Mouse (Mus musculus): ENCODE results near the gene Plp2. TPM values are rescaled to one million over a fixed set of nuclear protein-coding genes. Genes with fewer than 3 reads are reported as not detected.

Plp2 gene
- polyA plus RNA-seq, 1 experiment from 2014 or later = 238 TPM

Other genes starting within 250 kb of the Plp2 start
- gene Foxp3, start 97.7 kb downstream of the Plp2 start, polyA plus RNA-seq (2014; fragmentation: Nextera tagmentation; extraction: Ambion mirVana) = 0.05 TPM in 1 of 2 replicates, not detected in the other
- gene Ppp1r3f, start 97.1 kb downstream of the Plp2 start, polyA plus RNA-seq (2014; fragmentation: Nextera tagmentation; extraction: Ambion mirVana) = 1.4 and 2.2 TPM in 2 replicates
- 28.0 and 29.7 TPM in 2 replicates for gene Ccdc22, start 65.9 kb downstream of the Plp2 start, polyA plus RNA-seq (2014; fragmentation: Nextera tagmentation; extraction: Ambion mirVana)
- gene Cacna1f, start 64.3 kb downstream of the Plp2 start, polyA plus RNA-seq (2014; fragmentation: Nextera tagmentation; extraction: Ambion mirVana) = 0.04 TPM in 1 of 2 replicates, not detected in the other
- gene Syp, start 32.9 kb downstream of the Plp2 start, polyA plus RNA-seq (2014; fragmentation: Nextera tagmentation; extraction: Ambion mirVana) = 3.1 and 3.9 TPM in 2 replicates
- gene Prickle3, start 14.1 kb downstream of the Plp2 start, polyA plus RNA-seq (2014; fragmentation: Nextera tagmentation; extraction: Ambion mirVana) = 6.5 and 8.2 TPM in 2 replicates
- 0.39 and 0.57 TPM in 2 replicates for gene Magix, start 9.9 kb upstream of the Plp2 start, polyA plus RNA-seq (2014; fragmentation: Nextera tagmentation; extraction: Ambion mirVana)
- 33.6 and 38.0 TPM in 2 replicates for gene Gpkow, start 25.7 kb upstream of the Plp2 start, polyA plus RNA-seq (2014; fragmentation: Nextera tagmentation; extraction: Ambion mirVana)
- 21.5 and 24.9 TPM in 2 replicates for gene Wdr45, start 42.9 kb upstream of the Plp2 start, polyA plus RNA-seq (2014; fragmentation: Nextera tagmentation; extraction: Ambion mirVana)
- 0.42 TPM in 1 of 2 replicates, not detected in the other for gene Gm45208, start 50.9 kb upstream of the Plp2 start, polyA plus RNA-seq (2014; fragmentation: Nextera tagmentation; extraction: Ambion mirVana)
- gene Praf2, start 57.0 kb upstream of the Plp2 start, polyA plus RNA-seq (2014; fragmentation: Nextera tagmentation; extraction: Ambion mirVana) = 81.0 and 81.1 TPM in 2 replicates
- 14.1 and 15.4 TPM in 2 replicates for gene Ccdc120, start 79.5 kb upstream of the Plp2 start, polyA plus RNA-seq (2014; fragmentation: Nextera tagmentation; extraction: Ambion mirVana)
- 18.5 and 19.7 TPM in 2 replicates for gene Tfe3, start 91.2 kb upstream of the Plp2 start, polyA plus RNA-seq (2014; fragmentation: Nextera tagmentation; extraction: Ambion mirVana)
- 31.3 and 35.8 TPM in 2 replicates for gene Gripap1, start 118.4 kb upstream of the Plp2 start, polyA plus RNA-seq (2014; fragmentation: Nextera tagmentation; extraction: Ambion mirVana)
- 1.6 and 2.2 TPM in 2 replicates for gene Kcnd1, start 150.9 kb upstream of the Plp2 start, polyA plus RNA-seq (2014; fragmentation: Nextera tagmentation; extraction: Ambion mirVana)
- gene Otud5, start 170.0 kb upstream of the Plp2 start, polyA plus RNA-seq (2014; fragmentation: Nextera tagmentation; extraction: Ambion mirVana) = 30.4 and 32.1 TPM in 2 replicates
- 5.8 and 7.5 TPM in 2 replicates for gene Pim2, start 206.9 kb upstream of the Plp2 start, polyA plus RNA-seq (2014; fragmentation: Nextera tagmentation; extraction: Ambion mirVana)
- gene Slc35a2, start 212.6 kb upstream of the Plp2 start, polyA plus RNA-seq (2014; fragmentation: Nextera tagmentation; extraction: Ambion mirVana) = 12.3 and 12.6 TPM in 2 replicates
- 90.5 and 99.5 TPM in 2 replicates for gene Pqbp1, start 227.9 kb upstream of the Plp2 start, polyA plus RNA-seq (2014; fragmentation: Nextera tagmentation; extraction: Ambion mirVana)
- 150 and 157 TPM in 2 replicates for gene Timm17b, start 228.0 kb upstream of the Plp2 start, polyA plus RNA-seq (2014; fragmentation: Nextera tagmentation; extraction: Ambion mirVana)
- gene Gm10491, start 236.4 kb upstream of the Plp2 start, polyA plus RNA-seq (2014; fragmentation: Nextera tagmentation; extraction: Ambion mirVana) = not detected in 2 replicates
- not detected in 2 replicates for gene Gm10490, start 238.2 kb upstream of the Plp2 start, polyA plus RNA-seq (2014; fragmentation: Nextera tagmentation; extraction: Ambion mirVana)
- 10.1 and 13.8 TPM in 2 replicates for gene Pcsk1n, start 248.4 kb upstream of the Plp2 start, polyA plus RNA-seq (2014; fragmentation: Nextera tagmentation; extraction: Ambion mirVana)

Data from intestine, embryonic 14.5 days (tissue).